Mouse (Mus musculus) brain, embryonic 14.5 days (tissue): ENCODE results near the gene Tango2.
A peak's percentile ranks its signal among the peaks of the same experiment; 100 is the strongest.

ENCODE experiments used
- CTCF ChIP-seq: fragments of 200-500 bp; IDR thresholded peaks from 2 replicates; pipeline ENCODE4 v1.5.1; 2012; ENCODE audit warnings: inconsistent platforms, mild to moderate bottlenecking, moderate library complexity, borderline replicate concordance; ENCODE audit not compliant: insufficient read depth, insufficient read length; ENCODE audit errors: extremely low read depth
- POLR2A ChIP-seq: fragments of 200-500 bp; IDR thresholded peaks from 2 replicates; pipeline ENCODE4 v1.6.1; 2012; ENCODE audit warnings: mild to moderate bottlenecking, inconsistent platforms, borderline replicate concordance; ENCODE audit not compliant: poor library complexity, insufficient read depth, insufficient read length, severe bottlenecking; ENCODE audit errors: extremely low read depth

DNA sequence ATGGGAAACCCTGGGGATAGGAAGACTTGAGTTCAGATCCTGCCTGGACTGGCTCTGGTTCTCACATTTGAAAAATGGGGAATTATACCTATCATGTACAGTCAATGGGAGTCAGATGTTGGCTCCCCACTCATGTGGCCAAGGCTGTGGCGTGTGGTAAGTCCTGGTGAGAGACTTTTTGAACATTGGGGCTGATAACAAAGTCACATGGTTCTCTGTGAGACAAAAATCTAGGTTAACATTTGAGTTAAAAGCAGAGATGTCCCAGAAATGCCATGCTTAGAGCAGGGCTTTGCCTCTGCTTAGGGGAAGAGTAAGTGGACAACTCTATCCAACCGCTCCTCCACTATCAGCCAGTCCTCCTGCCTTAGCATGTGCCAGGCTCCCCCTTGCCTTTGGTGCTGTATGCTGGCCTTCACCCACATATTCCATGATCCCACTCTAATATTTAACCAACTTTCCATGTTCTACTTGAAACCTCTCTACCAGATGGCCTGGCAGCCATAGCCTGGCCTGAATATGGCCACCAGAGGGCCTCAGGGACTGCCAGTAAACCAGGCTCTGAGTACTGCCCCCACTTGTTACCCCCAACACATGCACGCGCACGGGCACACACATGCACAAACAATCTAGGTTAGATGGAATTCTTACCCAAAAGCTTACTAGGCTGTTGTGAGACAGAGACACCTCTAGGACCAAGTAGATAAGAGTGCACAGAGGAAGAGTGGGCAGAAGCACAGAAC, 3.6 kb upstream of the Tango2 start:
- no peak for TF ChIP-seq POLR2A
- peak; percentile 65 for TF ChIP-seq CTCF
